Mouse (Mus musculus): Measurements from ENCODE around the gene S100a14. TPM values are rescaled to one million over a fixed set of nuclear protein-coding genes. Genes with fewer than 3 reads are reported as not detected.

S100a14 gene
- polyA plus RNA-seq (2015; fragmentation: Nextera tagmentation; extraction: Ambion mirVana): not detected in 2 replicates

- no peaks in the 10 kb centered on the region for H3K9me3 ChIP-seq
- ATAC-seq (replicated peaks): no peak
- 71% methylated on average over 5 of the region's 5 CpGs for WGBS
- H3K27me3 ChIP-seq: no peaks in the 10 kb centered on the region
- no peak within 1 kb of the TSS for H3K4me2 ChIP-seq (replicated peaks)
- H3K4me3 ChIP-seq: no peak within 1 kb of the TSS
- H3K9ac ChIP-seq (replicated peaks): no peak within 1 kb of the TSS
- no peak within 1 kb of the TSS for H3K27ac ChIP-seq (replicated peaks)
- H3K36me3 ChIP-seq: no peaks in the 10 kb centered on the region
- H3K4me1 ChIP-seq: no peaks in the 10 kb centered on the region
Measured at GRCm38 (mm10) chr3:90526580-90526979, at the start of gene S100a14. Gene S100a14, plus strand, starts transcription at chr3:90526856.

DNA sequence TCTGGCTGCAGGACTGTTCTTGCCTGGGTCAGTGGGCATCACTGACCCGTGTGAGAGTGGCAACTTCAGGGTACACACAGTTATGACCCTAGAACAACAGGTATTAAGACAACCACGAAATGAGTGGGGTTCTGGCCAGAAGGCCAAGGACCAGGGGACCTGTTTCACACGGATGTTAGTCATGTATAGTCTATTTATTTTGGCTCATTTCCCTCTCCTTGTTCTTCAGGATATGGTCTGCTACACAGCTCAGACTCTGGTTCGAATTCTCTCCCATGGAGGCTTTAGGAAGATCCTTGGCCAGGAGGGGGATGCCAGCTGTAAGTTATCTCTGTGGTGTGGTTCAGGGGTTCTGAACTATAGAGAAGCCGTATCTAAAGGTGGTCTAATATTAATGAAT is 39.7 kb upstream of the S100a14 start:
- Histone ChIP-seq H3K27ac (replicated peaks) (no peak overlapping the region), H3K9me3 (no peaks in the 10 kb centered on the region), H3K4me3 (no peak overlapping the region), H3K4me1 (peaks cover 7% of the 10 kb centered on the region), H3K27me3 (no peaks in the 10 kb centered on the region), H3K9ac (replicated peaks) (no peak overlapping the region), H3K36me3 (peaks cover 70% of the 10 kb centered on the region), H3K4me2 (replicated peaks) (no peak overlapping the region)
- no peak for ATAC-seq (replicated peaks)
- WGBS: 84% methylated on average over 5 of the region's 5 CpGs

GRCm38 (mm10) chr3:90488576-90488975 is 38.1 kb upstream of the S100a14 start:
- ATAC-seq (replicated peaks): no peak
- WGBS: 93% methylated on average over 6 of the region's 6 CpGs
- Histone ChIP-seq H3K9ac (replicated peaks) (no peak overlapping the region), H3K4me2 (replicated peaks) (no peak overlapping the region), H3K4me1 (peaks cover 7% of the 10 kb centered on the region), H3K27me3 (no peaks in the 10 kb centered on the region), H3K27ac (replicated peaks) (no peak overlapping the region), H3K9me3 (no peaks in the 10 kb centered on the region), H3K36me3 (peaks cover 54% of the 10 kb centered on the region), H3K4me3 (no peak overlapping the region)

DNA sequence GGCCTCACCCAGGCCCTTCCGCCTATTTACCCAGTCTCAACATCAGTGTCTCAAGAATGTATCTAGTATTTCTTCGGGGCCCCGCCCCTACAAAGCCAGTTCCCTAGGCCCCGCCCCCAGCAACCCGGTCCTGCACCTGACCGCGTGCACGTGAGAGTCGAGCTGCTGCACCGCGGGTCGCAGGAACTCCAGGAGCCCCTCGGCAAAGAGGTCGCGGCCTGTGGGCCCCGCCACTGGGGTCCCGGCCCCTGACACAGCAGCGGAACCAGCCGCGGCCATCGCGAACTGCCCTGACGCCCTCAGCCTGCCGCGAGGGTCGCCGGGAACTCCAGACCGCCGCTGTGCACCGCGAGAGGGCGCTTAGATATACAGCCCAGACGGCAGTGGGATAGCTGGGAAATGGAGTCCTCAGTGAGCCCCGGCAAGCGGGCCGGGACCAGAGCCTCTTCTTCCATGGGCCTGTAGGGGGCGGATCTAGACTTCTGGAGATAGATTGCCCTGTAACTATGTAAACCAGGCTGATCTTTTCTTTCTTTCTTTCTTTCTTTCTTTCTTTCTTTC is 35.9 kb upstream of the S100a14 start, which contains the start of gene Snapin:
TSS of gene Snapin (minus strand) at position 338 of the 561 bp plus-strand sequence.
- H3K4me1 ChIP-seq: peaks cover 7% of the 10 kb centered on the region
- H3K4me3 ChIP-seq: peak within 1 kb of the TSS; percentile 59
- ATAC-seq (replicated peaks): peak; percentile 98
- H3K9ac ChIP-seq (replicated peaks): peak within 1 kb of the TSS; percentile 68
- H3K27ac ChIP-seq (replicated peaks): peak within 1 kb of the TSS; percentile 81
- peaks cover 37% of the 10 kb centered on the region for H3K36me3 ChIP-seq
- H3K27me3 ChIP-seq: no peaks in the 10 kb centered on the region
- under 1% methylated on average over 37 of the region's 37 CpGs for WGBS
- no peaks in the 10 kb centered on the region for H3K9me3 ChIP-seq
- H3K4me2 ChIP-seq (replicated peaks): peak within 1 kb of the TSS; percentile 52

DNA sequence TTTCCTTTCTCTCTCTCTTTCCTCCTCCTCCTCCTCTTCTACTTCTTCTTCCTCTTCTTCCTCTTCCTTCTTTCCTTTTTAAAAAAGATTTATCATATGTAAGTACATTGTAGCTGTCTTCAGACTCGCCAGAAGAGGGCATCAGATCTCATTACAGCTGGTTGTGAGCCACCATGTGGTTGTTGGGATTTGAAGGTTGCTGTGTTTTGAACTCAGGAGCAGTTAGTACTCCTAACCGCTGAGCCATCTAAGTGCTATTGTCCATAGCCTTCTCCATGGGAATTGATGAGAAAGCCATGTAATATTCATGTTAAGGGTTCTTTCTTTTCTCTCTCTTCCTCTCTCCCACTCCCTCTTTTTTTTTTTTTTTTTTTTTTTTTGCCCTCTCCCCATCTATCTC is 35.3 kb upstream of the S100a14 start:
- Histone ChIP-seq H3K27me3 (no peaks in the 10 kb centered on the region), H3K4me3 (no peak overlapping the region), H3K9me3 (no peaks in the 10 kb centered on the region), H3K36me3 (peaks cover 37% of the 10 kb centered on the region), H3K27ac (replicated peaks) (no peak overlapping the region), H3K9ac (replicated peaks) (no peak overlapping the region), H3K4me2 (replicated peaks) (no peak overlapping the region), H3K4me1 (peaks cover 7% of the 10 kb centered on the region)
- 39% methylated on average over 2 of the region's 2 CpGs for whole genome bisulfite sequencing
- ATAC-seq (replicated peaks): no peak

GRCm38 (mm10) chr3:90493831-90494540 is 32.7 kb upstream of the S100a14 start:
- H3K4me2 ChIP-seq (replicated peaks): no peak overlapping the region
- H3K27ac ChIP-seq (replicated peaks): no peak overlapping the region
- no peak for ATAC-seq (replicated peaks)
- H3K9ac ChIP-seq (replicated peaks): no peak overlapping the region
- 70% methylated on average over 4 of the region's 4 CpGs for WGBS
- no peaks in the 10 kb centered on the region for H3K27me3 ChIP-seq
- H3K4me1 ChIP-seq: peaks cover 7% of the 10 kb centered on the region
- peaks cover 37% of the 10 kb centered on the region for H3K36me3 ChIP-seq
- H3K4me3 ChIP-seq: no peak overlapping the region
- H3K9me3 ChIP-seq: no peaks in the 10 kb centered on the region

DNA sequence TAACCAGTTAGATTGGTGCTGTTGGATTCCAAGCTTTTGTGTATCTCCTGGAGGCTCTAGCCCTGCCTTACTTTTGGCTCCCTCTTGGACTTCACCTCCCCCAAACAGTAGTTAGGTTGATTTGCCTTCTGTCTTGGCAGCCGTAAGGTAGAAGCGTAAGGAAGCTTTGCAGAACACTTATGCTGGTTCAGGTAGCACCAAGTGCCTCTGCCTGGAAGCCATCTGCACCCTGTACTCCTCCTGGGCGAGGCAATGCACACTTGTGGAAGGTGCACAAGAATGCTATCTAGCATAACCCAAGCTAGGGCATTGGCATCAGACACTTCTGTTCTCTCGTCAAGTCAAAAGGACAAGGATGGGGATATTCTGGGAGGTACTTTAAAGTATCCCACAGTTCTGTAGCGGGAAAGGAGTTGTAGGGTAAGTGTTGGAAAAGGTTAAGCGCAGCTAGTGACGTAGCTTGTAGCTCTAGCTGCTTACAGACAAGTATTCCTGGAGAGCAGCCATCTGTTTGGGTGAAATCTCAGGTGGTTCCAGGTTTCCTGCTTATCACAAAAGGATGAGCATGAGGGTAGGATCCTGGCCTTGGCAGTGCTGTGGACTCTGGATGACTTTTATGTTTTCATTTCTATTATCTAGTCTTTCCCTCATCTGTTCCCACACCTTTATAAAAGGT is 30.7 kb upstream of the S100a14 start:
- Histone ChIP-seq H3K36me3 (peaks cover 51% of the 10 kb centered on the region), H3K27me3 (no peaks in the 10 kb centered on the region), H3K9ac (replicated peaks) (no peak overlapping the region), H3K4me2 (replicated peaks) (no peak overlapping the region), H3K9me3 (no peaks in the 10 kb centered on the region), H3K4me3 (no peak overlapping the region), H3K27ac (replicated peaks) (no peak overlapping the region), H3K4me1 (no peaks in the 10 kb centered on the region)
- ATAC-seq (replicated peaks): no peak
- 89% methylated on average over 7 of the region's 7 CpGs for WGBS

DNA sequence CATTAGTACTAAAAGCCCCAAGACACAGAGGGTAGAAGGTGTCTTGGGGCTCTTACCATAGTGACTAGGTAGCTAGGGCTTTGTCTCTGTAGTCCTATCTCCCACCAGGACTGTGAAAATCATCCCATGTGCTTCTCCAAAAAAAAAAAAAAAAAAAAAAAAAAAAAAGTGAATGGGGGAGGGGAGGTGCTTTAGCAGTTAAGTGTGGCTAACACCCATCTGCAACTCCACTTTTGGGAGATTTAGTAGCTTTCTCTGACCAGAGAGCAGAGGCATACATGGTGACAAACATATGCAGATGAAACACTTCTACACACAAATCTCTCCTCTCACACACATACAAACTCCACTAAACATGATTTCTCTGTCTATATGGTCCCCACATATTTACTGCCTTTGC is 29.1 kb upstream of the S100a14 start:
- no peak for ATAC-seq (replicated peaks)
- Histone ChIP-seq H3K4me2 (replicated peaks) (no peak overlapping the region), H3K27ac (replicated peaks) (no peak overlapping the region)

DNA sequence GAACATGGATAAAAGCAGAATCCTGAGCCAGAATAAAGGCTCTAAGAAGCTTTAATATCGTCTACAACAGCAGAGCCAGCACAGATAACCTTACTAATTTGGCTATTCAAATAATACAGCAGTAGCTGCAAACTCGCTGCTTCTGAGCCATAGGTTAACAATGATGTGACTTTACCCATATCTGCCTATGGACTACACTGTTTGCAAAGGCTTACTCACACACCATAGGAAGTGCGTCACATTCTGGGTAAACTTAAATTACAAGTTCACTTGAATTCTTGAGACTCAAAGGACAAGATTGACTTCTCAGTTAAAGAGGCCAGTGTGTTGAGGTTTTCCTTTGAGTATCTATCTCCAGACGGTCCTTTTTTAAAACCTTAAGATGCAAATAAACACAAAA is 23.2 kb upstream of the S100a14 start:
- 72% methylated on average over 4 of the region's 4 CpGs for WGBS
- H3K4me1 ChIP-seq: peaks cover 36% of the 10 kb centered on the region
- H3K27me3 ChIP-seq: no peaks in the 10 kb centered on the region
- H3K9me3 ChIP-seq: no peaks in the 10 kb centered on the region
- H3K4me3 ChIP-seq: no peak overlapping the region
- H3K4me2 ChIP-seq (replicated peaks): no peak overlapping the region
- ATAC-seq (replicated peaks): no peak
- H3K27ac ChIP-seq (replicated peaks): no peak overlapping the region
- no peak overlapping the region for H3K9ac ChIP-seq (replicated peaks)
- peaks cover 83% of the 10 kb centered on the region for H3K36me3 ChIP-seq

More for the DNA sequence above, 29.1 kb upstream of the S100a14 start:
- Histone ChIP-seq H3K4me3 (no peak overlapping the region), H3K27me3 (no peaks in the 10 kb centered on the region), H3K9me3 (no peaks in the 10 kb centered on the region), H3K36me3 (peaks cover 67% of the 10 kb centered on the region), H3K4me1 (no peaks in the 10 kb centered on the region), H3K9ac (replicated peaks) (no peak overlapping the region)

GRCm38 (mm10) chr3:90505216-90505615 is 21.4 kb upstream of the S100a14 start:
- ATAC-seq (replicated peaks): no peak
- H3K4me1 ChIP-seq: peaks cover 40% of the 10 kb centered on the region
- no peak overlapping the region for H3K4me3 ChIP-seq
- no peak overlapping the region for H3K27ac ChIP-seq (replicated peaks)
- H3K27me3 ChIP-seq: no peaks in the 10 kb centered on the region
- peaks cover 66% of the 10 kb centered on the region for H3K36me3 ChIP-seq
- no peak overlapping the region for H3K4me2 ChIP-seq (replicated peaks)
- 88% methylated on average over 5 of the region's 5 CpGs for WGBS
- H3K9ac ChIP-seq (replicated peaks): no peak overlapping the region
- no peaks in the 10 kb centered on the region for H3K9me3 ChIP-seq

GRCm38 (mm10) chr3:90506362-90506761 is 20.3 kb upstream of the S100a14 start:
- H3K36me3 ChIP-seq: peaks cover 59% of the 10 kb centered on the region

DNA sequence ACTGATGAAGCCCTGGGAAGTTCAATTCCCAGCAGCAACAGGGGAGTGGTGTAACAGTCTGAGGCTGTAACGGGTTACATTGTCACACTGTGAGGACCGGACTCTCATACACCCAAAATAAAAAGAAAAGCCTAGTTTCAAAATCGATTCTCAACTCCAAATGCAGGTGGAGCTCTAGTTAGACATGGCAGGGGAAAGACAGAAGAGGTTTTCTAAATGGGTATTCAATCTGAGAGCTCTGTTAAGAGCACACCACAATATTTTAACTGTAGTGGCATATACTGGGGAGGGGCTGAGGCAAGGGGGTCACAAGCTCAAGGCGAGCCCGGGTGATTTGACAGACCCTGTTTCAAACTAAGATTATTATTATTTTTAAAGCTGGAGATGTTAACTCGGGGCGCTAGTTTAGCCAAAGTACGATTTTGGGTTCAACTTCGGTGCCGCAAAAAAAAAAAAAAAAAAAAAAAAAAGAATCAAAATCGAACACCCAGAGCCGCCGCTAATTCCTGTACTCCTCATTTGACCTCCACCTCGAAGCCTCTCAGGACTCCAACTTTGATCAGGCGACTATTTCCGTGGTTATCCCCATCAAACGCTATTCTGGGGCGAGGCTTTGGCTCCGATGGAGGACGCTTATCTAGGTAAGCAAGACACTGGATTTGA is 18.2 kb upstream of the S100a14 start:
- Histone ChIP-seq H3K4me2 (replicated peaks) (peak overlapping the region; percentile 70), H3K4me3 (peak overlapping the region; percentile 99), H3K4me1 (peaks cover 40% of the 10 kb centered on the region), H3K9ac (replicated peaks) (peak overlapping the region; percentile 99), H3K9me3 (no peaks in the 10 kb centered on the region), H3K27me3 (peaks cover 1% of the 10 kb centered on the region; the same call in 1 of the 2 replicates), H3K27ac (replicated peaks) (peak overlapping the region; percentile 95), H3K36me3 (peaks cover 39% of the 10 kb centered on the region)
- ATAC-seq (replicated peaks): no peak
- 2% methylated on average over 20 of the region's 20 CpGs for WGBS

More at GRCm38 (mm10) chr3:90506362-90506761, 20.3 kb upstream of the S100a14 start:
- H3K9ac ChIP-seq (replicated peaks): no peak overlapping the region
- no peak overlapping the region for H3K27ac ChIP-seq (replicated peaks)
- H3K4me2 ChIP-seq (replicated peaks): no peak overlapping the region
- H3K27me3 ChIP-seq: no peaks in the 10 kb centered on the region; the same call in 1 of the 2 replicates
- no peak for ATAC-seq (replicated peaks)
- no peak overlapping the region for H3K4me3 ChIP-seq
- peaks cover 40% of the 10 kb centered on the region for H3K4me1 ChIP-seq
- WGBS: 89% methylated on average over 3 of the region's 3 CpGs
- H3K9me3 ChIP-seq: no peaks in the 10 kb centered on the region
